Mouse (Mus musculus) heart, adult 10 weeks (tissue): ENCODE data around the gene Spats2l. TPM values are rescaled to one million over a fixed set of nuclear protein-coding genes. Genes with fewer than 3 reads are reported as not detected.

Experiments
- polyA plus RNA-seq: library from polyadenylated mRNA; stranded (reverse); fragments of 350-450 nt; fragmentation: Illumina TruSeq; extraction: RNeasy Lipid Tissue Mini Kit (QIAGEN cat#74804); gene quantifications from one replicate; pipeline ENCODE4 v1.2.3, GENCODE M21; 2014; ENCODE audit warnings: low read depth, low replicate concordance

Spats2l gene
- 12.8 TPM for polyA plus RNA-seq

GRCm38 (mm10) chr1:57774001-57774667, at the start of gene Spats2l:
Gene Spats2l (plus strand): TSS chr1:57774162.

GRCm38 (mm10) chr1:57995432-57996132, 221.6 kb downstream of the Spats2l start, which contains the start of gene Sgo2a:
Gene Sgo2a (plus strand): TSS chr1:57995971.

Other genes starting within 250 kb of the Spats2l start
- 7.1 TPM for gene Sgo2a, start 221.8 kb downstream of the Spats2l start, polyA plus RNA-seq
- gene Kctd18, start 244.8 kb downstream of the Spats2l start, polyA plus RNA-seq, result 9.3 TPM